Mouse (Mus musculus): ENCODE data around the gene 4932438A13Rik. TPM values are rescaled to one million over a fixed set of nuclear protein-coding genes. Genes with fewer than 3 reads are reported as not detected.

4932438A13Rik gene
- total RNA-seq, 2 experiments from 2014 or later, result 87.8 to 88.3 TPM

DNA sequence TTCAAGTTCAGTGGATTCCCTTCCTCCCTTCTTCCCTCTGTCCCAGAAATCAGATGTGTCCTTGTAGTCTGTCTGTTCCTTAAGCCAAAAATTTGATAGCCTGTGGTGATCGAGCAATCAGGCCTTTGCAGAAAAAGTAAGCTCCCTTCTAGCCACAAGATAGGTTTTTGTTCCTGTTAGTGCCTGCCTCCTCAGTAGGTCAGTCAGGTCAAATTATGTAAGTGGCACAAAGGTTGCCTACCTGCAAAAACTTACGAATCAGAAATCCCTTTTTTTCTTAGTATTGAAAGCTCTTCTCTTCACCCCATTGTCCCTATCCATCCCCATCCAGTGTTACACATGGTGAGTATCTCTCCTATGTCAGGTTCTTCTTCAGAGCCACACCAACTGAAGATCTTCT lies 54.9 kb downstream of the 4932438A13Rik start:
- DNase-seq (ENCODE audit: low spot score in 2 of 2), result no peak

DNA sequence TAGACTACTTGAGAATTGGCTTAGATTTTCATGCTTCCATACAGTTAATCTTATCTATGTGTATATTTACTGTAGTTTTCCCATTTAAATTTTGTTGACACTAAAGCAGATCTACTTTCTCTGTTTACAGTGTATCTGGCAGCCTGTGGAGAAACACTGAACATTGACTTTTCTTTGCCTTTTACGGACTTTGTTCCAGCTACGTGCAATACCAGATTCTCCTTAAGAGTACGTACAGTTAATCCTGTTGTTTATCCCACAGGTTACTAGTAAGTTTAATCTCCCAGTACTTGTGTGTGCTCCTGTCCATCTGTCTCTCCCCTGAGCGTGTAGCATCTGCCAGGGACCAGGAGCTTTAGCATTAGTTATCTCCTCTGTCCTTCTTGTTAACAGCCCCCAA lies 55.4 kb downstream of the 4932438A13Rik start:
- no peak for DNase-seq (ENCODE audit: low spot score in 2 of 2)

DNA sequence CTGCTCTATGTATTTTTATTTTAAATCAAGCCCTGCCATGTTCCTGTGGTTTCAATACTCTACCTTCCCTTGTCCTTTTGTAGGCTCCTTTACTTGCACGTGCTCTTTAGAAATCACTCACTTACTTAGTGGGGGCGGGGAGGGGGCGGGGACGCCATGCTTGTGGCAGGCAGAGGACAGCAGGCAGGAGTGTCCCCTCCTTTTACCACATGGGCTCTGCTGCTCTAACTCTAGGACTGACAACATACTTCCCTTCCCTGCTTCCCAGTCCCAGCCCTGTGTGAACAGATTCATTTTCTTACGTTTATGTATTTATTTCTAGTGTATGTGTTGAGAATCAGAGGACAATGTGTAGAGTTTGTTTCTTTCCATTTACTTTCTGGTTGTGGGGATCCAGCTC lies 78.7 kb downstream of the 4932438A13Rik start:
- no peak for DNase-seq (ENCODE audit: low spot score in 2 of 2)

DNA sequence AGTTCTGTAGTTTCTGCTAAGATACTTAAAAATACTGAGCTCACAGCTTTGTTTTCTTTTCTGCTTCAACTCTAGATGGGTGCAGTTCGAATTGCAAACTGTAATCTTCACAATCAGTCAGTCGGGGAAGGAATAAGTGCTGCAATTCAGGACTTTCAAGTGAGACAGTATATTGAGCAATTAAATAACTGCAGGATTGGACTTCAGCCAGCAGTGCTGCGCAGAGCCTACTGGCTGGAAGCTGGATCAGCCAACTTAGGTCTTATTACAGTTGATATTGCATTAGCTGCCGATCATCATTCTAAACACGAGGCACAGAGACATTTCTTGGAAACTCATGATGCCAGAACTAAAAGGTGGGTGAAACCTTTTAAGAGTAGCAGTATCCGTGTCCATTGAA lies 79.2 kb downstream of the 4932438A13Rik start:
- DNase-seq (ENCODE audit: low spot score in 2 of 2), result peak in 1 of 2 experiments; percentile 53

DNA sequence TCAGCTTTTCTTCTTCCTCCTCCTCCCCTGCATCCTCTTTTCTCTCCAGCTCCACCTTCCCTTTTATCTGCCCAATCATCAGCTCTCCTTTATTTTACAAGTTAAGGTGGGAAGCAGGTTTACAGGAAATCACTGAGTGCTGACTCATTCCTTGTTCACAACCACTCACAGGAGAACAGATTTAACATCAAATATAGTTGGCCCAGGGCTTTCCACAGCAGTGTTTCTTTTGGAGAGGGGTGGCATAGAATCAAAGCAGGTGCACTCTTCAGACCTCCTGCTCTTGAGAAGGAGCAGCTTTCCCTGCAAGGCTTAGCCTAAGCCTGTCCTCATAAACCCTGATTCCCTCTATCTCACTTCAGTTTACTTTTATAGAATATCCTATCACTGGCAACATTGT lies 80.8 kb downstream of the 4932438A13Rik start:
- DNase-seq (ENCODE audit: low spot score in 2 of 2), result no peak

DNA sequence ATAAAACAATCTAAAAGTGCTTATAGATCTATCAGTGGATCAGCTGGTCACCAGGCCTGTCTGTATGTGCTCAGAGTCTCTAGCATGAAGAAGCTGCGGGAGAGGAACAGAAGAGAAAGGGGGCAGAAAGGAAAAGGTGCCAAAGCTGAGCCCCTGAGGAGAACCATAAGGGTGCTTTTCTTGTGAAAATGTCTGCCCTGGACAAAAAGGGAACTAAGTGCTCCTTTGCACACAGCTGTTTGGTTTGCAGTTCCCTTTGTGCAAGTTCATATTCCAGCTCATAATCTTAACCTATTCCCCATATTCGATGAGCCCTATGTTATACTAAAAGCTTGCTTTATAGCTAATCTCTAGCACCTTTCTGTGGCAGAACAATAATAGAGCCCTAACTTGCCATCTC lies 175.1 kb downstream of the 4932438A13Rik start:
- DNase-seq (ENCODE audit: low spot score in 2 of 2), result no peak

DNA sequence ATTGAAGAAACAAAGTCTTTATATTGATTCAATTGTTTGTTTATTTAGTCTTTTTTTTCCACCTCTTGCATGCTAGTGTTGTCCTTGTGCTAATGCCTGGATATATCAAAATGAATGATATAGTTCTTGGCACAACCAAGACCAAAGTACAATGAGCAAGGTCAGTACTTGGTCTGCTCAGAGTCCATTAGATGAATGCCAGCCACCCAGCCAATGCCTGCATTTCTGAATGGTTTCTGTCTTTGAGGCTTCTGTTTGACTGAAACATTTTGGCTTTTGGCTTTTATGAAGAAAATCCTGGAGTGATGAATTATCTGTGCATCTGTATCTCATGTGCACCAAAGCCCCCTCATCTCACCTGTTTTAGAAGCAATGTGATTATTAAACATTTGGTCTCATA lies 176.9 kb downstream of the 4932438A13Rik start:
- DNase-seq (ENCODE audit: low spot score in 2 of 2), result no peak

DNA sequence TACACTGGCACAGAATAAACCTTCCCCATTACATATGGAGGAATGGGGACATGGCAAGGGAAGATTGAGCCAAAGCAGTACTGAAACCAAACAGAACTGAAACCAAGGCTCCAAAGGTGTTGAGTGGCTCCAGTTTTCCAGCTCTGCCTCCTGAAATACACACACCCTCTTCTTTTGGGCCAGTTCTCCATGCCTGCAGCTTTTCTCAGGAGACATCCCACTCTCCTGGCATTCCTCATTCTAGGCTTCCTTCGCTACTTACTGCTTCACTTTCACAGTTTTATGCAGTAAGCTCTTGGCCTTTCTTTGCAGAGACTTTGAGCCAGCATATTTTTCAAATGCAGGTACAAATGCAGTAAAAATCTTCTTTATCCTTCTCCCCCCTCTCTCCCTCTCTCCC lies 188.6 kb downstream of the 4932438A13Rik start:
- DNase-seq (ENCODE audit: low spot score in 2 of 2), result no peak

DNA sequence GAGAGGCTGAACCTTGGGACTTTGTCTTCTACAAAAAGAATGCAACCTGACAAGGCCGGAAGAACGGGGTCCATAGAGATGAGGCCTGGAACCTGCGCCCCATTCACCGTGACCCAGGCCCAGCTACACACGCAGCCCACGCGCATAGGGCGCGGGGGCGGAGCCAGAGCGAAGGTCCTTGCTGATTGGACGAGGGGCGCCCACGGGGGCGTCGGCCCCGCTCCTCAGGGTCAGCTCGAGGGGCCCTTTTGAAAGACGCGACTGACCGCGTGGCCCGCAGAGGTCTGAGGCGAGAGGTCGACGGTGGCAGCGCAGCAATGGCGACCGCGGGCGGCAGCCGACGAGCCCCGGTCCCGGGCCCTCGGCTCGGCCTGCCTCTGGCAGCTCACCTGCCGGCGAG lies 200.5 kb downstream of the 4932438A13Rik start, which contains the start of gene Adad1:
TSS of gene Adad1 (plus strand) at position 122 of the 400 bp plus-strand sequence.
- no peak for DNase-seq (ENCODE audit: low spot score in 2 of 2)

DNA sequence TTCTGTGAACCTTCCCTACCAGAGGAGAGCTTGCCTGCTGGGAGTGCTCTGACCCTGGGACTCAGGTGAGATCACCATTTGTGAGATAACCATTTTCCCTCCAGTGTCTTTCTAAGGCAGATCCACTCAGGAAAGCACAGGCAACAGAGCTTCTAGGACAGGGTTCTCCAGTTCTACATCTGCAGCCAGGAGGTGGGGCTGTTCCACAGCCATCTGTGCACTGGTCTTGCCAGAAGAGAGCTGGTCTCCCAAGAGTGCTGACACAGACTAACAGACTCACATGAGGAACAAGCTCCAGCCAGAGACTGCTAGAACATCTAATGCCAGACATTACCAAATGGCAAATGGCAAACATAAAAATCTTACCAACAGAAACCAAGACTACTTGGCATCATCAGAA lies 210.3 kb downstream of the 4932438A13Rik start:
- peak in 1 of 2 experiments; percentile 28 for DNase-seq (ENCODE audit: low spot score in 2 of 2)

DNA sequence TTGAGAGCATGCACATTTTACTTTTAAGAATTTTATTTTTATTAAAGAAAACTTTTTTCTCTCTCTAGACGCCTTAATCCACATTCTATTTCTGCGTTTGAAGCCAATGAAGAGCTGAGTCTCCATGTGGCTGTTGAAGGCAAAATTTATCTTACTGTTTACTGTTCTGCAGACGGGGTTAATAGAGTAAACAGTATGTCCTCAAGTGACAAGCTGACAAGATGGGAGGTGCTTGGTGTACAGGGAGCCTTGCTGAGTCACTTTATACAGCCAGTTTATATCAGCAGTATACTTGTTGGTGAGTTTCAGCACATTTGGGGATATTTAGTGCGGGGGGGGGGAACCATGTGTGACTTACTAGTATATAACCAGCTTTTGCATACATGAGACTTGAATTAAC lies 222.0 kb downstream of the 4932438A13Rik start:
- DNase-seq (ENCODE audit: low spot score in 2 of 2), result no peak

DNA sequence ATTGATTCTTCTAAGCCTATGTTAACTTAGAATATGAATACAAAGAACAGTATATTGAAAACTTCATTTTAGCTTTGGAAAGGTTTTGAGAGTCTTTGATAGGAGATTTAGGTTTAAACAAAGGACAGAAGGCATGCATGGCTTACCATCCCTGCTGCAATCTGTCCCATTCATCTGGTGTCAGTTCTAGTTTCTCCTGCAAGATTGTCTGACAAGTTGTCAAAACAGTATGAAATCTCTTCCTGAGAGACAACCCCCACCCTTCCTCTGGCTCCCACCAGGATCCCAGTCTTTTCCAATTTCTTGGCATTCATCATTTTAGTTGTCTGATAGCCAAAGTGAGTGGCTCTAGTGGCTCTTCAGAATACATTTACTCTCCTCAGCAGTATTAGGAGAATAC lies 227.8 kb downstream of the 4932438A13Rik start:
- peak; percentile 57 to 78 for DNase-seq (ENCODE audit: low spot score in 2 of 2)

Other genes starting within 250 kb of the 4932438A13Rik start
- gene Bbs7, start 249.6 kb upstream of the 4932438A13Rik start, total RNA-seq (2021), result 10 to 100 TPM; 18.1 to 20.4 TPM
- gene Trpc3, start 172.9 kb upstream of the 4932438A13Rik start, total RNA-seq (2021), result 1 to 10 TPM; 5.0 to 6.5 TPM
- gene Adad1, start 200.4 kb downstream of the 4932438A13Rik start, total RNA-seq (2021), result not detected